Mouse (Mus musculus): ENCODE results near the gene Myl12a. TPM values are rescaled to one million over a fixed set of nuclear protein-coding genes. Genes with fewer than 3 reads are reported as not detected.
"Not testable (repeated sequence)": the region's sequence is repeated elsewhere in the genome, so short reads cannot be mapped to it uniquely, and the experiment has no call there.

The Myl12a gene
- polyA plus RNA-seq, 1 experiment from 2014 or later: 682 TPM

DNA sequence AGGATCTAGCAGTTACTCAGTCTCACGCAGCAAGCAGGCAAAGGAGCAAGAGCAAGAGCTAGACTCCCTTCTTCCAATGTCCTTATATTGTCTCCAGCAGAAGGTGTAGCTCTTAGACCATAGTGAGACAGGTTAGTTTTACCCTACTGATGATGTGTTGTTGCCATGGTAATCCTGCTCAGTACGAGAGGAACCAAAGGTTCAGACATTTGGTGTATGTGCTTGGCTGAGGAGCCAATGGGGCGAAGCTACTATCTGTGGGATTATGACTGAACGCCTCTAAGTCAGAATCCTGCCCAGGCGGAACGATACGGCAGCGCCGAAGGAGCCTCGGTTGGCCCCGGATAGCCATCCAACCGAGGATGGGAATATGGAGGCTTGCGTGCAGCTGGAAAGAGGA lies 39.1 kb downstream of the Myl12a start:
- not testable (repeated sequence) for H3K9me3 ChIP-seq, H3K4me1 ChIP-seq, H3K9ac ChIP-seq, H3K4me3 ChIP-seq, H3K4me2 ChIP-seq, H3K36me3 ChIP-seq, H3K27me3 ChIP-seq, H3K27ac ChIP-seq
- ATAC-seq (ENCODE audit: insufficient number of reproducible peaks, low FRiP score, low TSS enrichment, low read depth): peak; percentile 100
- 69% methylated on average over 13 of the region's 13 CpGs for WGBS

- no peak for ATAC-seq (ENCODE audit: insufficient number of reproducible peaks, low FRiP score, low TSS enrichment, low read depth)
- no peak overlapping the region for H3K4me3 ChIP-seq
- no peak overlapping the region for H3K27ac ChIP-seq
- 80% methylated on average over 10 of the region's 10 CpGs for WGBS
- H3K4me2 ChIP-seq: no peak overlapping the region
- no peaks in the 10 kb centered on the region for H3K27me3 ChIP-seq
- no peak overlapping the region for H3K9ac ChIP-seq
- H3K36me3 ChIP-seq: no peaks in the 10 kb centered on the region
- no peaks in the 10 kb centered on the region for H3K4me1 ChIP-seq
- no peaks in the 10 kb centered on the region for H3K9me3 ChIP-seq
These were observed 51.4 kb downstream of the Myl12a start for GRCm38 (mm10) chr17:70951266-70951665.

GRCm38 (mm10) chr17:70949171-70949570 lies 53.5 kb downstream of the Myl12a start:
- ATAC-seq (ENCODE audit: insufficient number of reproducible peaks, low FRiP score, low TSS enrichment, low read depth): no peak
- WGBS: 84% methylated on average over 7 of the region's 7 CpGs
- no peaks in the 10 kb centered on the region for H3K27me3 ChIP-seq

GRCm38 (mm10) chr17:70948721-70949120 lies 54.0 kb downstream of the Myl12a start:
- H3K4me2 ChIP-seq: no peak overlapping the region
- ATAC-seq (ENCODE audit: insufficient number of reproducible peaks, low FRiP score, low TSS enrichment, low read depth): no peak

More at GRCm38 (mm10) chr17:70949171-70949570, 53.5 kb downstream of the Myl12a start:
- no peak overlapping the region for H3K9ac ChIP-seq
- H3K4me1 ChIP-seq: no peaks in the 10 kb centered on the region
- H3K4me2 ChIP-seq: no peak overlapping the region
- H3K4me3 ChIP-seq: no peak overlapping the region
- H3K9me3 ChIP-seq: no peaks in the 10 kb centered on the region
- no peaks in the 10 kb centered on the region for H3K36me3 ChIP-seq
- no peak overlapping the region for H3K27ac ChIP-seq

GRCm38 (mm10) chr17:70943779-70944178 lies 58.9 kb downstream of the Myl12a start:
- Histone ChIP-seq H3K4me2 (no peak overlapping the region), H3K36me3 (no peaks in the 10 kb centered on the region), H3K27ac (no peak overlapping the region), H3K4me3 (no peak overlapping the region), H3K9me3 (no peaks in the 10 kb centered on the region), H3K4me1 (no peaks in the 10 kb centered on the region), H3K9ac (no peak overlapping the region), H3K27me3 (no peaks in the 10 kb centered on the region)
- 93% methylated on average over 4 of the region's 4 CpGs for WGBS
- no peak for ATAC-seq (ENCODE audit: insufficient number of reproducible peaks, low FRiP score, low TSS enrichment, low read depth)

More at GRCm38 (mm10) chr17:70948721-70949120, 54.0 kb downstream of the Myl12a start:
- Histone ChIP-seq H3K36me3 (no peaks in the 10 kb centered on the region), H3K4me1 (no peaks in the 10 kb centered on the region), H3K4me3 (no peak overlapping the region), H3K9me3 (no peaks in the 10 kb centered on the region), H3K27ac (no peak overlapping the region), H3K27me3 (no peaks in the 10 kb centered on the region), H3K9ac (no peak overlapping the region)
- WGBS: 66% methylated on average over 8 of the region's 8 CpGs

Other genes with a start within 250 kb of the Myl12a start
- 60.4 and 64.6 TPM in 2 replicates for gene Tgif1, start 149.3 kb downstream of the Myl12a start, polyA plus RNA-seq (2015; fragmentation: Nextera tagmentation; extraction: Ambion mirVana)
- gene Myom1, start 245 bp downstream of the Myl12a start, polyA plus RNA-seq (2015; fragmentation: Nextera tagmentation; extraction: Ambion mirVana): 18.3 and 36.2 TPM in 2 replicates
- 31.9 and 32.6 TPM in 2 replicates for gene Lpin2, start 179.7 kb upstream of the Myl12a start, polyA plus RNA-seq (2015; fragmentation: Nextera tagmentation; extraction: Ambion mirVana)

Measured in limb, embryonic 15.5 days (tissue).